Mouse (Mus musculus) layer of hippocampus, adult 8-10 months (tissue): Measurements from ENCODE around the gene Acat1. TPM values are rescaled to one million over a fixed set of nuclear protein-coding genes. Genes with fewer than 3 reads are reported as not detected.

ENCODE experiments used
- DNase-seq, 2 experiments: peaks; one replicate each; pipeline ENCODE4 v3.0.0; 2022; ENCODE audit warnings: low spot score in 2 of 2
- total RNA-seq, 4 experiments: library from RNA; stranded (reverse); gene quantifications; 2 replicates each; pipeline ENCODE4 v1.2.4; 2022

Acat1 gene
- total RNA-seq, 4 experiments from 2014 or later: 61.7 to 70.1 (median 68.1) TPM

DNA sequence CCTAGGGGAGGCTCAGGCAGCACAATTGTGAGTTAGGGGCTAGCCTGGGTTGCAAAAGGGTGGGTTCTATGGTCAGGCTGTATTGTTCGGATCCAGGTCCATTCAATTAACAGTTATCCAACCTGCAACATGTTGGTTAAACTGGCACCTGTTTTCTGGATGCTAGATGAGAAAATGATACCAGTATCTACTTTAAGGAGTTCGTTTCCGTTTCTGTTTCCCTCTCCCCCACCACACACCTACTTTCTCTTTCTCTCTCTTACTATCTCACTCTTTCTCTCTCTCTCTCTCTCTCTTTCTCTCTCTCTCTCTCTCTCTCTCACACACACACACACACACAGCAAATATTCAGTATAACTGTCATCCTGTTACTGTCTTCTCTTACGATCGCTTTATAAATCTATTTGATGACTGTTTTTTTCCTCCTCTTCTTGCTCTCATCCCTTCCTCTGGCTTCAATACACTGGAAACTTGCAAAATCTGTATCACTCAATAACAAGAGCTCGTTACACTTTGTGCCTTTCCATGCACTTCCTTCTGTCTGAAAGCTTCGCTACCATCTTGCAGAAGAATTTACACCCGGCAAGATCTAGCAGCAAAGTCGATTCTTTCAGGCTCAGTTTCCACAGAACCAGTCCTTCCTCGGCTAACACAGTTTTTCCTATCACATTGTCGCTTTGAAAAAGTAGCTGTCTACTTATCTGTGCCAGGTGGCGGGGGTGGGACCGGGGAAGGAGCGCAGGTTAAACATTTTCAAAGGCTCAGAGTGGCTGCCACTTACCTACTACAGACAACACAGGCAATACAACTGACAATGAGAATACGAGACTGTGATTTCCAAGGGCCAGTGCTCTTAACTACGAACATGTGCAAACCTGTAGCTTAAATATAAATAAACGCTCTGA lies 74.5 kb downstream of the Acat1 start:
- DNase-seq: no peak

Other genes starting within 250 kb of the Acat1 start
- gene Kdelc2, start 226.4 kb downstream of the Acat1 start, total RNA-seq: 1 to 10 TPM; 6.3 to 9.5 (median 7.7) TPM
- under 1 TPM in 3 of 4 experiments, not detected in 1; 0.36 to 0.65 (median 0.39) TPM for gene 4930550C14Rik, start 208.1 kb downstream of the Acat1 start, total RNA-seq
- gene Atm, start 73.6 kb downstream of the Acat1 start, total RNA-seq: 10 to 100 TPM; 18.8 to 26.8 (median 21.5) TPM
- 10 to 100 TPM; 16.1 to 21.1 (median 18.8) TPM for gene Npat, start 73.3 kb downstream of the Acat1 start, total RNA-seq
- gene Cul5, start 59.6 kb upstream of the Acat1 start, total RNA-seq: 10 to 100 TPM; 49.5 to 62.5 (median 54.1) TPM
- gene Rab39, start 95.8 kb upstream of the Acat1 start, total RNA-seq: 1 to 10 TPM; 2.4 to 3.2 (median 2.7) TPM
- gene Slc35f2, start 161.2 kb upstream of the Acat1 start, total RNA-seq: 1 to 10 TPM; 3.9 to 4.4 (median 4.1) TPM
- under 1 TPM in 2 of 4 experiments, not detected in 2; 0.29 to 0.83 TPM for gene Sln, start 239.8 kb upstream of the Acat1 start, total RNA-seq